Mouse (Mus musculus) ES-E14 (cell line): ENCODE results near the gene Npas3. TPM values are rescaled to one million over a fixed set of nuclear protein-coding genes. Genes with fewer than 3 reads are reported as not detected.

Source experiments
- DNase-seq: peaks from one replicate; pipeline ENCODE4 v3.0.0-alpha.2; 2013; ENCODE audit warnings: low read depth, low spot score
- H3K27ac ChIP-seq: 2 replicates; pipeline ENCODE4 v1.5.1; 2012; ENCODE audit warnings: low read depth, mild to moderate bottlenecking, low read length, moderate library complexity, mixed read lengths; ENCODE audit not compliant: poor library complexity, insufficient read depth, severe bottlenecking
- H3K36me3 ChIP-seq: 2 replicates; pipeline ENCODE4 v1.6.1; 2012; ENCODE audit warnings: mild to moderate bottlenecking, low read length, moderate library complexity, mixed read lengths; ENCODE audit not compliant: control insufficient read depth, poor library complexity, insufficient read depth, severe bottlenecking
- H3K4me1 ChIP-seq, 2 experiments: fragments of 150-350 bp in 1 of 2; sonication (generic) in 1 of 2; 2 replicates each; pipeline ENCODE4 v1.6.1; 2012; ENCODE audit warnings: low read length in 2 of 2, mild to moderate bottlenecking in 1 of 2, mixed read lengths in 1 of 2; ENCODE audit not compliant: control insufficient read depth in 2 of 2, insufficient read depth in 2 of 2, poor library complexity in 1 of 2
- H3K4me3 ChIP-seq, 2 experiments: fragments of 150-350 bp in 1 of 2; sonication (generic) in 1 of 2; 2 replicates each; pipeline ENCODE4 v1.5.1; 2012; ENCODE audit warnings: low read length in 2 of 2, low read depth in 1 of 2, mild to moderate bottlenecking in 1 of 2, mixed read lengths in 1 of 2; ENCODE audit not compliant: insufficient read depth in 1 of 2, poor library complexity in 1 of 2, severe bottlenecking in 1 of 2
- H3K9ac ChIP-seq: 2 replicates; pipeline ENCODE4 v1.6.1; 2012; ENCODE audit warnings: low read depth, mild to moderate bottlenecking, low read length, mixed read lengths; ENCODE audit not compliant: poor library complexity, insufficient read depth, severe bottlenecking
- H3K9me3 ChIP-seq: fragments of 150-350 bp; sonication (generic); 2 replicates; pipeline ENCODE4 v1.6.1; 2012; ENCODE audit warnings: low read depth, mild to moderate bottlenecking, low read length; ENCODE audit not compliant: control insufficient read depth, insufficient read depth
- CHD2 ChIP-seq: IDR thresholded peaks from 2 replicates; pipeline ENCODE4 v1.6.1; 2014; ENCODE audit warnings: mild to moderate bottlenecking, low read depth, low read length, inconsistent platforms
- HCFC1 ChIP-seq: IDR thresholded peaks from 2 replicates; pipeline ENCODE4 v1.6.1; 2012; ENCODE audit warnings: low read length, inconsistent platforms, borderline replicate concordance; ENCODE audit not compliant: insufficient read depth
- MAFK ChIP-seq: IDR thresholded peaks from 2 replicates; pipeline ENCODE4 v1.6.1; 2014; ENCODE audit warnings: mild to moderate bottlenecking, low read depth, low read length, inconsistent platforms; ENCODE audit not compliant: insufficient read depth
- ZC3H11A ChIP-seq: IDR thresholded peaks from 2 replicates; pipeline ENCODE4 v1.6.1; 2012; ENCODE audit warnings: low read depth, mild to moderate bottlenecking, inconsistent platforms, low read length, borderline replicate concordance
- ZNF384 ChIP-seq: IDR thresholded peaks from 2 replicates; pipeline ENCODE4 v1.6.1; 2012; ENCODE audit warnings: low read depth, low read length, inconsistent platforms
- in situ Hi-C, 2 experiments: fragments of 600-800 bp; cut with MboI; formaldehyde crosslinking; loops; one replicate each; pipeline ENCODE4 v1.15.1; 2025; ENCODE audit warnings: low sequenced_read_pairs in 2 of 2, inconsistent platforms in 1 of 2; ENCODE audit not compliant: unreplicated experiment in 2 of 2
- total RNA-seq: library from RNA; depleted of rRNA; stranded (reverse); fragments of 300-350 nt; gene quantifications from 2 replicates; pipeline ENCODE4 v1.2.3, GENCODE M21; 2012

The Npas3 gene
- total RNA-seq, 1 experiment, result 1.2 TPM

GRCm38 (mm10) chr12:53330141-53330540, 81.7 kb downstream of the Npas3 start:
- no peak for DNase-seq
- TF ChIP-seq CHD2 (no peak), ZC3H11A (no peak), ZNF384 (no peak), MAFK (no peak), HCFC1 (no peak)

GRCm38 (mm10) chr12:53331391-53331790, 82.9 kb downstream of the Npas3 start:
- TF ChIP-seq ZC3H11A (no peak), ZNF384 (no peak), MAFK (no peak), HCFC1 (no peak), CHD2 (no peak)
- H3K4me3 ChIP-seq, result no peak overlapping the region
- no peak overlapping the region for H3K27ac ChIP-seq
- H3K36me3 ChIP-seq, result no peaks in the 10 kb centered on the region
- no peaks in the 10 kb centered on the region for H3K9me3 ChIP-seq
- no peak for DNase-seq
- in situ Hi-C loops, result no loop called here
- no peak overlapping the region for H3K9ac ChIP-seq
- no peaks in the 10 kb centered on the region for H3K4me1 ChIP-seq

More at GRCm38 (mm10) chr12:53330141-53330540, 81.7 kb downstream of the Npas3 start:
- H3K9ac ChIP-seq, result no peak overlapping the region
- H3K4me3 ChIP-seq, result no peak overlapping the region
- in situ Hi-C loops, result no loop called here
- H3K27ac ChIP-seq, result no peak overlapping the region
- H3K36me3 ChIP-seq, result no peaks in the 10 kb centered on the region
- H3K4me1 ChIP-seq, result no peaks in the 10 kb centered on the region
- H3K9me3 ChIP-seq, result no peaks in the 10 kb centered on the region

- DNase-seq, result no peak
- Histone ChIP-seq H3K9ac (no peak overlapping the region), H3K4me1 (no peaks in the 10 kb centered on the region), H3K27ac (no peak overlapping the region), H3K4me3 (no peak overlapping the region), H3K36me3 (no peaks in the 10 kb centered on the region), H3K9me3 (no peaks in the 10 kb centered on the region)
- in situ Hi-C loops, result no loop called here
- TF ChIP-seq ZC3H11A (no peak), CHD2 (no peak), MAFK (no peak), ZNF384 (no peak), HCFC1 (no peak)
These were observed 83.3 kb downstream of the Npas3 start for GRCm38 (mm10) chr12:53331800-53332199.

GRCm38 (mm10) chr12:53333251-53333650, 84.8 kb downstream of the Npas3 start:
- Histone ChIP-seq H3K4me1 (no peaks in the 10 kb centered on the region), H3K27ac (no peak overlapping the region), H3K36me3 (no peaks in the 10 kb centered on the region), H3K4me3 (no peak overlapping the region), H3K9ac (no peak overlapping the region), H3K9me3 (no peaks in the 10 kb centered on the region)
- in situ Hi-C loops, result no loop called here
- TF ChIP-seq MAFK (no peak), ZC3H11A (no peak), ZNF384 (no peak), HCFC1 (no peak), CHD2 (no peak)
- no peak for DNase-seq

- Histone ChIP-seq H3K4me1 (no peaks in the 10 kb centered on the region), H3K9me3 (no peaks in the 10 kb centered on the region), H3K27ac (no peak overlapping the region), H3K9ac (no peak overlapping the region), H3K4me3 (no peak overlapping the region), H3K36me3 (no peaks in the 10 kb centered on the region)
- in situ Hi-C loops, result no loop called here
- TF ChIP-seq HCFC1, result no peak
- DNase-seq, result no peak
These were observed 90.0 kb downstream of the Npas3 start for GRCm38 (mm10) chr12:53338349-53338948.
